Mouse (Mus musculus): ENCODE results near the gene Bax. TPM values are rescaled to one million over a fixed set of nuclear protein-coding genes. Genes with fewer than 3 reads are reported as not detected.

The Bax gene
- polyA plus RNA-seq, 1 experiment from 2014 or later = 157 TPM

Small RNA genes within 50 kb of the gene (microRNA-seq; reads per million reads assigned to microRNA genes)
- gene Gm22133 = not detected

Other genes starting within 250 kb of the Bax start
- gene Cd37, start 227.8 kb downstream of the Bax start, polyA plus RNA-seq (2015; fragmentation: Nextera tagmentation; extraction: Ambion mirVana) = 4.2 and 7.1 TPM in 2 replicates
- not detected in 2 replicates for gene Slc6a16, start 225.8 kb downstream of the Bax start, polyA plus RNA-seq (2015; fragmentation: Nextera tagmentation; extraction: Ambion mirVana)
- gene Slc6a21, start 189.4 kb downstream of the Bax start, polyA plus RNA-seq (2015; fragmentation: Nextera tagmentation; extraction: Ambion mirVana) = not detected in 2 replicates
- gene Trpm4, start 133.1 kb downstream of the Bax start, polyA plus RNA-seq (2015; fragmentation: Nextera tagmentation; extraction: Ambion mirVana) = 23.9 and 26.9 TPM in 2 replicates
- gene Hrc, start 131.6 kb downstream of the Bax start, polyA plus RNA-seq (2015; fragmentation: Nextera tagmentation; extraction: Ambion mirVana) = 1.4 and 1.5 TPM in 2 replicates
- gene Ppfia3, start 99.9 kb downstream of the Bax start, polyA plus RNA-seq (2015; fragmentation: Nextera tagmentation; extraction: Ambion mirVana) = 4.8 and 5.6 TPM in 2 replicates
- 3.5 and 4.0 TPM in 2 replicates for gene Lin7b, start 96.3 kb downstream of the Bax start, polyA plus RNA-seq (2015; fragmentation: Nextera tagmentation; extraction: Ambion mirVana)
- gene Snrnp70, start 71.2 kb downstream of the Bax start, polyA plus RNA-seq (2015; fragmentation: Nextera tagmentation; extraction: Ambion mirVana) = 225 and 247 TPM in 2 replicates
- gene Kcna7, start 61.2 kb downstream of the Bax start, polyA plus RNA-seq (2015; fragmentation: Nextera tagmentation; extraction: Ambion mirVana) = 0.08 TPM in 1 of 2 replicates, not detected in the other
- 2.6 and 2.7 TPM in 2 replicates for gene Ntf5, start 53.2 kb downstream of the Bax start, polyA plus RNA-seq (2015; fragmentation: Nextera tagmentation; extraction: Ambion mirVana)
- gene Lhb, start 46.1 kb downstream of the Bax start, polyA plus RNA-seq (2015; fragmentation: Nextera tagmentation; extraction: Ambion mirVana) = 0.62 TPM in 1 of 2 replicates, not detected in the other
- gene Gys1, start 32.1 kb downstream of the Bax start, polyA plus RNA-seq (2015; fragmentation: Nextera tagmentation; extraction: Ambion mirVana) = 34.3 and 37.7 TPM in 2 replicates
- 127 and 139 TPM in 2 replicates for gene Ruvbl2, start 28.8 kb downstream of the Bax start, polyA plus RNA-seq (2015; fragmentation: Nextera tagmentation; extraction: Ambion mirVana)
- 4,747 and 4,817 TPM in 2 replicates for gene Ftl1, start 7.0 kb downstream of the Bax start, polyA plus RNA-seq (2015; fragmentation: Nextera tagmentation; extraction: Ambion mirVana)
- 1.4 and 1.8 TPM in 2 replicates for gene Tulp2, start 15.0 kb upstream of the Bax start, polyA plus RNA-seq (2015; fragmentation: Nextera tagmentation; extraction: Ambion mirVana)
- not detected in 2 replicates for gene Gm45808, start 19.9 kb upstream of the Bax start, polyA plus RNA-seq (2015; fragmentation: Nextera tagmentation; extraction: Ambion mirVana)
- 3.5 and 3.7 TPM in 2 replicates for gene Dhdh, start 21.9 kb upstream of the Bax start, polyA plus RNA-seq (2015; fragmentation: Nextera tagmentation; extraction: Ambion mirVana)
- 214 and 230 TPM in 2 replicates for gene Nucb1, start 43.5 kb upstream of the Bax start, polyA plus RNA-seq (2015; fragmentation: Nextera tagmentation; extraction: Ambion mirVana)
- gene Ppp1r15a, start 59.4 kb upstream of the Bax start, polyA plus RNA-seq (2015; fragmentation: Nextera tagmentation; extraction: Ambion mirVana) = 21.1 and 36.1 TPM in 2 replicates
- gene Plekha4, start 59.4 kb upstream of the Bax start, polyA plus RNA-seq (2015; fragmentation: Nextera tagmentation; extraction: Ambion mirVana) = 2.9 TPM in 2 replicates
- 2.2 and 3.9 TPM in 2 replicates for gene Hsd17b14, start 88.0 kb upstream of the Bax start, polyA plus RNA-seq (2015; fragmentation: Nextera tagmentation; extraction: Ambion mirVana)
- gene Bcat2, start 103.3 kb upstream of the Bax start, polyA plus RNA-seq (2015; fragmentation: Nextera tagmentation; extraction: Ambion mirVana) = 78.8 and 87.1 TPM in 2 replicates
- 0.18 and 0.41 TPM in 2 replicates for gene Fgf21, start 148.6 kb upstream of the Bax start, polyA plus RNA-seq (2015; fragmentation: Nextera tagmentation; extraction: Ambion mirVana)
- 0.76 and 0.84 TPM in 2 replicates for gene Fut1, start 150.4 kb upstream of the Bax start, polyA plus RNA-seq (2015; fragmentation: Nextera tagmentation; extraction: Ambion mirVana)
- gene Izumo1, start 154.9 kb upstream of the Bax start, polyA plus RNA-seq (2015; fragmentation: Nextera tagmentation; extraction: Ambion mirVana) = 0.19 and 0.31 TPM in 2 replicates
- gene Rasip1, start 160.6 kb upstream of the Bax start, polyA plus RNA-seq (2015; fragmentation: Nextera tagmentation; extraction: Ambion mirVana) = 11.0 and 11.6 TPM in 2 replicates
- gene Mamstr, start 173.1 kb upstream of the Bax start, polyA plus RNA-seq (2015; fragmentation: Nextera tagmentation; extraction: Ambion mirVana) = 7.4 and 9.5 TPM in 2 replicates
- gene Fut2, start 199.5 kb upstream of the Bax start, polyA plus RNA-seq (2015; fragmentation: Nextera tagmentation; extraction: Ambion mirVana) = 5.2 and 6.7 TPM in 2 replicates
- gene Ntn5, start 217.1 kb upstream of the Bax start, polyA plus RNA-seq (2015; fragmentation: Nextera tagmentation; extraction: Ambion mirVana) = 0.70 and 1.0 TPM in 2 replicates
- gene Sec1, start 227.5 kb upstream of the Bax start, polyA plus RNA-seq (2015; fragmentation: Nextera tagmentation; extraction: Ambion mirVana) = 3.6 and 4.5 TPM in 2 replicates
- 9.6 and 10.1 TPM in 2 replicates for gene Car11, start 232.9 kb upstream of the Bax start, polyA plus RNA-seq (2015; fragmentation: Nextera tagmentation; extraction: Ambion mirVana)
- gene Dbp, start 238.2 kb upstream of the Bax start, polyA plus RNA-seq (2015; fragmentation: Nextera tagmentation; extraction: Ambion mirVana) = 2.8 and 4.4 TPM in 2 replicates
- gene Rpl18, start 248.6 kb upstream of the Bax start, polyA plus RNA-seq (2015; fragmentation: Nextera tagmentation; extraction: Ambion mirVana) = 954 and 1,069 TPM in 2 replicates

Data from stomach, embryonic 15.5 days (tissue).